Mouse (Mus musculus) lung, embryonic 16.5 days (tissue): ENCODE results near the gene Ssc5d. TPM values are rescaled to one million over a fixed set of nuclear protein-coding genes. Genes with fewer than 3 reads are reported as not detected.

Source experiments
- ATAC-seq: fragments of 200-750 bp; cut with Nextera tagmentation; 2 replicates; pipeline ENCODE4 v1.8.0; 2017; ENCODE audit warnings: low read depth, mild to moderate bottlenecking, moderate library complexity
- H3K27ac ChIP-seq: fragments of 300-500 bp; sonication (generic); 2 replicates; pipeline ENCODE4 v1.5.1; 2014; ENCODE audit warnings: mild to moderate bottlenecking, control low read depth, low read length
- H3K27me3 ChIP-seq: fragments of 300-500 bp; sonication (generic); 2 replicates; pipeline ENCODE4 v1.6.1; 2014; ENCODE audit warnings: low read depth, low read length, mixed read lengths; ENCODE audit not compliant: control insufficient read depth, insufficient read depth
- H3K36me3 ChIP-seq: fragments of 300-500 bp; sonication (generic); 2 replicates; pipeline ENCODE4 v1.6.1; 2014; ENCODE audit warnings: low read length; ENCODE audit not compliant: control insufficient read depth, insufficient read depth
- H3K4me1 ChIP-seq: fragments of 300-500 bp; sonication (generic); replicated peaks from 2 replicates; pipeline ENCODE4 v1.6.1; 2014; ENCODE audit warnings: low read length, mixed read lengths; ENCODE audit not compliant: control insufficient read depth, insufficient read depth
- H3K4me2 ChIP-seq: fragments of 300-500 bp; sonication (generic); 2 replicates; pipeline ENCODE4 v1.6.1; 2014; ENCODE audit warnings: low read depth, low read length, control low read depth
- H3K4me3 ChIP-seq: fragments of 300-500 bp; sonication (generic); 2 replicates; pipeline ENCODE4 v1.5.1; 2014; ENCODE audit warnings: mild to moderate bottlenecking, low read length, control low read depth
- H3K9ac ChIP-seq: fragments of 300-500 bp; sonication (generic); 2 replicates; pipeline ENCODE4 v1.6.1; 2014; ENCODE audit warnings: low read length, control low read depth
- H3K9me3 ChIP-seq: fragments of 300-500 bp; sonication (generic); 2 replicates; pipeline ENCODE4 v1.6.1; 2016; ENCODE audit warnings: low read length; ENCODE audit not compliant: control insufficient read depth
- WGBS: fragments of 180-500 bp; shearing (Covaris S2); extraction: QIAGEN DNeasy Blood & Tissue Kit; methylation state at CpG from one replicate; pipeline ENCODE4 v1.1.7; 2014; 5-methylcytosine and 5-hydroxymethylcytosine counted together
- polyA plus RNA-seq: library from polyadenylated mRNA; unstranded; fragments of >200 nt; fragmentation: Nextera tagmentation; extraction: Ambion mirVana; gene quantifications from 2 replicates; pipeline ENCODE4 v1.2.1, GENCODE M21; 2015

Ssc5d gene
- polyA plus RNA-seq, 1 experiment from 2014 or later: 2.4 TPM

GRCm38 (mm10) chr7:4976832-4977231 is 51.2 kb downstream of the Ssc5d start:
- H3K9me3 ChIP-seq: no peaks in the 10 kb centered on the region
- no peaks in the 10 kb centered on the region for H3K27me3 ChIP-seq
- H3K36me3 ChIP-seq: no peaks in the 10 kb centered on the region
- H3K27ac ChIP-seq: no peak overlapping the region
- H3K9ac ChIP-seq: no peak overlapping the region
- H3K4me1 ChIP-seq: peaks cover 3% of the 10 kb centered on the region; the same call in 1 of the 2 replicates
- ATAC-seq: no peak
- no peak overlapping the region for H3K4me2 ChIP-seq
- no peak overlapping the region for H3K4me3 ChIP-seq
- WGBS: 89% methylated on average over 7 of the region's 7 CpGs

GRCm38 (mm10) chr7:4988250-4988649 is 62.7 kb downstream of the Ssc5d start:
- Histone ChIP-seq H3K4me2 (no peak overlapping the region), H3K4me1 (no peaks in the 10 kb centered on the region), H3K4me3 (no peak overlapping the region), H3K9ac (no peak overlapping the region), H3K27me3 (no peaks in the 10 kb centered on the region), H3K27ac (no peak overlapping the region), H3K9me3 (no peaks in the 10 kb centered on the region), H3K36me3 (peaks cover 13% of the 10 kb centered on the region)
- 0 out of 2 replicates have a peak, but pooled peaks have one; percentile 45 for ATAC-seq
- WGBS: 17% methylated on average over 2 of the region's 2 CpGs

- H3K4me1 ChIP-seq: peaks cover 16% of the 10 kb centered on the region; the same call in 1 of the 2 replicates
- H3K4me2 ChIP-seq: no peak overlapping the region
- H3K9me3 ChIP-seq: 0 out of 2 replicates have a peak, but pooled peaks cover 2% of the 10 kb centered on the region
- H3K36me3 ChIP-seq: peaks cover 21% of the 10 kb centered on the region
- no peak overlapping the region for H3K27ac ChIP-seq
- WGBS: 56% methylated on average over 55 of the region's 55 CpGs
- no peak overlapping the region for H3K4me3 ChIP-seq
- no peak overlapping the region for H3K9ac ChIP-seq
- no peak for ATAC-seq
- no peaks in the 10 kb centered on the region; the same call in 1 of the 2 replicates for H3K27me3 ChIP-seq
Observed at GRCm38 (mm10) chr7:4993347-4993998, 67.9 kb downstream of the Ssc5d start.

GRCm38 (mm10) chr7:4993999-4994788 is 68.6 kb downstream of the Ssc5d start:
- Histone ChIP-seq H3K4me1 (peaks cover 16% of the 10 kb centered on the region; the same call in 1 of the 2 replicates), H3K9me3 (0 out of 2 replicates have a peak, but pooled peaks cover 2% of the 10 kb centered on the region), H3K4me3 (no peak overlapping the region), H3K36me3 (peaks cover 21% of the 10 kb centered on the region), H3K27me3 (no peaks in the 10 kb centered on the region; the same call in 1 of the 2 replicates), H3K27ac (no peak overlapping the region), H3K9ac (0 out of 2 replicates have a peak overlapping the region, but pooled peaks have one; percentile 79), H3K4me2 (peak overlapping the region; percentile 60; the same call in 1 of the 2 replicates)
- ATAC-seq: no peak
- WGBS: 55% methylated on average over 57 of the region's 59 CpGs

Other genes with a start within 250 kb of the Ssc5d start
- 85.7 and 90.9 TPM in 2 replicates for gene Hspbp1, start 240.7 kb upstream of the Ssc5d start, polyA plus RNA-seq
- 0.68 and 0.74 TPM in 2 replicates for gene Brsk1, start 235.2 kb upstream of the Ssc5d start, polyA plus RNA-seq
- 0.14 TPM in 1 of 2 replicates, not detected in the other for gene Tmem150b, start 200.5 kb upstream of the Ssc5d start, polyA plus RNA-seq
- gene Kmt5c, start 185.7 kb upstream of the Ssc5d start, polyA plus RNA-seq: 57.2 and 60.2 TPM in 2 replicates
- gene Cox6b2, start 172.7 kb upstream of the Ssc5d start, polyA plus RNA-seq: 77.9 and 94.0 TPM in 2 replicates
- gene Fam71e2, start 154.5 kb upstream of the Ssc5d start, polyA plus RNA-seq: not detected in 2 replicates
- 0.18 and 0.19 TPM in 2 replicates for gene Il11, start 142.9 kb upstream of the Ssc5d start, polyA plus RNA-seq
- gene Tmem190, start 142.8 kb upstream of the Ssc5d start, polyA plus RNA-seq: 0.34 and 0.48 TPM in 2 replicates
- 14.7 and 17.9 TPM in 2 replicates for gene Tmem238, start 136.1 kb upstream of the Ssc5d start, polyA plus RNA-seq
- gene Rpl28, start 132.9 kb upstream of the Ssc5d start, polyA plus RNA-seq: 337 and 342 TPM in 2 replicates
- gene Ube2s, start 113.2 kb upstream of the Ssc5d start, polyA plus RNA-seq: 355 and 372 TPM in 2 replicates
- gene Shisa7, start 81.1 kb upstream of the Ssc5d start, polyA plus RNA-seq: 0.99 and 1.2 TPM in 2 replicates
- 14.1 and 15.7 TPM in 2 replicates for gene Isoc2b, start 55.5 kb upstream of the Ssc5d start, polyA plus RNA-seq
- gene Isoc2a, start 48.6 kb upstream of the Ssc5d start, polyA plus RNA-seq: 0.87 and 1.3 TPM in 2 replicates
- gene Gm36210, start 19.3 kb upstream of the Ssc5d start, polyA plus RNA-seq: 0.21 TPM in 1 of 2 replicates, not detected in the other
- 3.4 and 3.7 TPM in 2 replicates for gene Zfp628, start 10.6 kb upstream of the Ssc5d start, polyA plus RNA-seq
- gene Nat14, start 3.8 kb upstream of the Ssc5d start, polyA plus RNA-seq: 2.5 and 2.7 TPM in 2 replicates
- gene Sbk2, start 38.6 kb downstream of the Ssc5d start, polyA plus RNA-seq: 0.85 and 1.0 TPM in 2 replicates
- 0.72 and 1.0 TPM in 2 replicates for gene Sbk3, start 45.4 kb downstream of the Ssc5d start, polyA plus RNA-seq
- gene Zfp579, start 70.4 kb downstream of the Ssc5d start, polyA plus RNA-seq: 32.3 and 35.0 TPM in 2 replicates
- 19.3 and 21.4 TPM in 2 replicates for gene Zfp524, start 88.6 kb downstream of the Ssc5d start, polyA plus RNA-seq
- gene Fiz1, start 88.9 kb downstream of the Ssc5d start, polyA plus RNA-seq: 33.1 and 34.5 TPM in 2 replicates
- gene Gm44973, start 89.7 kb downstream of the Ssc5d start, polyA plus RNA-seq: 1.2 and 1.3 TPM in 2 replicates
- gene Zfp865, start 94.6 kb downstream of the Ssc5d start, polyA plus RNA-seq: 5.5 and 5.7 TPM in 2 replicates
- gene Ccdc106, start 94.8 kb downstream of the Ssc5d start, polyA plus RNA-seq: 5.3 and 5.5 TPM in 2 replicates
- not detected in 2 replicates for gene 4632433K11Rik, start 108.3 kb downstream of the Ssc5d start, polyA plus RNA-seq
- 4.9 and 7.0 TPM in 2 replicates for gene Zfp784, start 112.7 kb downstream of the Ssc5d start, polyA plus RNA-seq
- gene Zfp580, start 125.8 kb downstream of the Ssc5d start, polyA plus RNA-seq: 26.7 and 27.0 TPM in 2 replicates
- 109 and 110 TPM in 2 replicates for gene U2af2, start 136.4 kb downstream of the Ssc5d start, polyA plus RNA-seq
- gene Epn1, start 154.4 kb downstream of the Ssc5d start, polyA plus RNA-seq: 53.8 and 54.8 TPM in 2 replicates
- not detected in 2 replicates for gene Rfpl4, start 191.2 kb downstream of the Ssc5d start, polyA plus RNA-seq
- gene Rasl2-9, start 200.2 kb downstream of the Ssc5d start, polyA plus RNA-seq: 0.43 and 0.51 TPM in 2 replicates
- gene Vmn1r55, start 223.9 kb downstream of the Ssc5d start, polyA plus RNA-seq: not detected in 2 replicates